Mouse (Mus musculus): ENCODE measurements at regions not wholly inside any gene's neighbourhood (a gene's known extent, or its start where the extent isn't known, plus 50 kb on each side); places are given as distances from the start of the nearest gene placed in this dataset.

DNA sequence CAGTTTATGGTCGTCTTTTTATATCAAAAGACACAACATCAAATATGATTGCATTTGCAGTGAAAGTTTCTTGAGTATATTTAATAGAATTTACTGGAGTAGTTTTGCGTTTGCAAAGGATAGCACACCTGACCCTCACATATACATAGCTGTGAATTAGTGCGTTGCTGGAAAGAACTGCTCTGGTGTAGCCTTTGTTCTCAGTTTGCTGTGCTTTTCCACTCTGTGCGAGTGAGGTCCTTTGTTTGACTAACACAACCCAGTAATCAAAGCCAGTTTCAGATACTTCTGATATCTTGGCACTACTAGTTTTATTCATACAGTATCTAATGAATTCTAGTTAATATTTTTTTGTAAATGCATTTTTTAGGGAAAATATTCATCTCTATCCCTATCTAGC, 84.7 kb downstream of the Trim52 start:
- no peak overlapping the region for H3K4me3 ChIP-seq (ENCODE audit: low read depth, low read length)
- H3K4me1 ChIP-seq (ENCODE audit: control insufficient read depth, insufficient read depth, insufficient read length, low read length), result peaks cover 4% of the 10 kb centered on the region; the same call in 1 of the 2 replicates
- no peak overlapping the region for H3K27ac ChIP-seq (ENCODE audit: insufficient read depth, low read depth, low read length)
- H3K27me3 ChIP-seq (ENCODE audit: control insufficient read depth, insufficient read depth, low read length), result no peaks in the 10 kb centered on the region
- 65% methylated on average over 4 of the region's 4 CpGs for WGBS
- H3K36me3 ChIP-seq (ENCODE audit: control insufficient read depth, insufficient read depth, low read length), result no peaks in the 10 kb centered on the region
- TF ChIP-seq POLR2A (IDR thresholded peaks at IDR 0.05; ENCODE audit: low read depth, low read length) (no peak), CTCF (IDR thresholded peaks at IDR 0.05; ENCODE audit: extremely low read depth, insufficient read length, insufficient replicate concordance, low read depth, low read length) (no peak)

DNA sequence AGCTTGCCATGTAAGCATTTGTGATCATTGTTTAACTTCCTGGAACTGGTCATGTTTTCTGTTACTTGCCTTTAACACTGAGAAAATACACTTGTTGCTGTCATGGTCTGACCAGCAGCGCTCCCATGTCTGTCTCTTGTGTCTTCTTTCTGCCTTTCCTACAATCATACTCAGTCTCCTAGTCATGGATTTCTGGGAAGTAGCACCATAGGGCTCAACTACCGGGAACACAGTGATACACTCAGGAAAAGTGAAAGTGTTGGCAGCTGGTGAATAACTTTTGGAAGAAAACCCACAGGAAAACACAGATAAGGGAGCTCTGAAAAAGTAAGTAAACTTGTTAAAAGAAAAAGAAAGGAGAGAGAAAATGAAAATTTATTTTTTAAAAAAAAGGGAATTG, 87.6 kb downstream of the Trim52 start:
- no peaks in the 10 kb centered on the region for H3K27me3 ChIP-seq (ENCODE audit: control insufficient read depth, insufficient read depth, low read length)
- H3K4me3 ChIP-seq (ENCODE audit: low read depth, low read length), result no peak overlapping the region
- 41% methylated on average over 2 of the region's 2 CpGs for WGBS
- H3K4me1 ChIP-seq (ENCODE audit: control insufficient read depth, insufficient read depth, insufficient read length, low read length), result peaks cover 4% of the 10 kb centered on the region; the same call in 1 of the 2 replicates
- no peak for TF ChIP-seq POLR2A (IDR thresholded peaks at IDR 0.05; ENCODE audit: low read depth, low read length)
- TF ChIP-seq CTCF (IDR thresholded peaks at IDR 0.05; ENCODE audit: extremely low read depth, insufficient read length, insufficient replicate concordance, low read depth, low read length), result no peak
- peak overlapping the region; percentile 59 for H3K27ac ChIP-seq (ENCODE audit: insufficient read depth, low read depth, low read length)
- H3K36me3 ChIP-seq (ENCODE audit: control insufficient read depth, insufficient read depth, low read length), result no peaks in the 10 kb centered on the region

DNA sequence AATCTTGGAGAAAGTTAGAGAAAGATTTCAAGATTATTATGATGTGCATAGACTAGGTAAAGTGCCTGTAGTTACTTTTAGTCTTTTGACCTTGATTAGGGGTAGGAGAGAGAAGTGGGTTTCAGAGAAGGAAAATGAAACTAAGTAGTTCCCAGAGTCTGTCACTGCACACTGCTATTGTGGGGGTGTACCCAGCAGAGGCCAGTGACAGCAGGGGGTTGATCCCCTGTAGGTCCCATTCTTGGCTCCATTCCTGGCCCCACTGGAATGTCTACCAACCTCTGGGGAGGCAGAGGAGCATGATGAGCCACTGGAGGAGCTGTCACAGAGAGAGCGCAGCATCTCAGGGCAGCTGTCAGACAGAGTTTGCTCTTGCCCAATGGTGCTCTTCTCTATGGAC, 88.1 kb downstream of the Trim52 start:
- Histone ChIP-seq H3K4me1 (ENCODE audit: control insufficient read depth, insufficient read depth, insufficient read length, low read length) (peaks cover 4% of the 10 kb centered on the region; the same call in 1 of the 2 replicates), H3K27me3 (ENCODE audit: control insufficient read depth, insufficient read depth, low read length) (no peaks in the 10 kb centered on the region), H3K27ac (ENCODE audit: insufficient read depth, low read depth, low read length) (peak overlapping the region; percentile 32; the same call in 1 of the 2 replicates), H3K36me3 (ENCODE audit: control insufficient read depth, insufficient read depth, low read length) (no peaks in the 10 kb centered on the region), H3K4me3 (ENCODE audit: low read depth, low read length) (no peak overlapping the region)
- WGBS, result 90% methylated on average over 1 of the region's 1 CpGs
- no peak for TF ChIP-seq CTCF (IDR thresholded peaks at IDR 0.05; ENCODE audit: extremely low read depth, insufficient read length, insufficient replicate concordance, low read depth, low read length)
- TF ChIP-seq POLR2A (IDR thresholded peaks at IDR 0.05; ENCODE audit: low read depth, low read length), result no peak

DNA sequence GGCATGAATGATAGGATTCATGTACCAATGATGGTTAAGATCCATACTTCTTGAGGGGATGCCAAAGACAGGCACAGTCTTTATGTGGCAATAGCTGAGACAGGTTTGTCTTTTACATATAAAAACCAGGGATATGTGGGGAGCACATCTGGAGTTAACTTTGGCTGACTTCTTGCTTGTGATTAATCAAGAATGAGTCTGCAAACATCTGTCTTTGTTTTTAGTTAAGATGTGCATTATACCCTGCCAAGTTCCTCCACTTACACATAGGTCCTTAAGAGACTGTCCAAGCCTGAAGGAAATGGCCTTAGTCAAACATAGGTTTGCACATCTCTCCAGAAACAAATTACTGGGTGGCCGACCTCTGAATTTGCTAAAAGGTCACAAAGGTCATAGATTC, 91.8 kb downstream of the Trim52 start:
- TF ChIP-seq POLR2A (IDR thresholded peaks at IDR 0.05; ENCODE audit: low read depth, low read length), result no peak
- no peak for TF ChIP-seq CTCF (IDR thresholded peaks at IDR 0.05; ENCODE audit: extremely low read depth, insufficient read length, insufficient replicate concordance, low read depth, low read length)
- WGBS, result 45% methylated on average over 1 of the region's 1 CpGs
- no peaks in the 10 kb centered on the region for H3K36me3 ChIP-seq (ENCODE audit: control insufficient read depth, insufficient read depth, low read length)
- no peaks in the 10 kb centered on the region for H3K27me3 ChIP-seq (ENCODE audit: control insufficient read depth, insufficient read depth, low read length)
- no peak overlapping the region for H3K27ac ChIP-seq (ENCODE audit: insufficient read depth, low read depth, low read length)
- no peak overlapping the region for H3K4me3 ChIP-seq (ENCODE audit: low read depth, low read length)
- peaks cover 4% of the 10 kb centered on the region; the same call in 1 of the 2 replicates for H3K4me1 ChIP-seq (ENCODE audit: control insufficient read depth, insufficient read depth, insufficient read length, low read length)

GRCm38 (mm10) chr14:106199109-106199508, 93.1 kb downstream of the Trim52 start:
- no peak for TF ChIP-seq CTCF (IDR thresholded peaks at IDR 0.05; ENCODE audit: extremely low read depth, insufficient read length, insufficient replicate concordance, low read depth, low read length)
- no peak for TF ChIP-seq POLR2A (IDR thresholded peaks at IDR 0.05; ENCODE audit: low read depth, low read length)
- Histone ChIP-seq H3K27ac (ENCODE audit: insufficient read depth, low read depth, low read length) (no peak overlapping the region), H3K4me1 (ENCODE audit: control insufficient read depth, insufficient read depth, insufficient read length, low read length) (peaks cover 2% of the 10 kb centered on the region; the same call in 1 of the 2 replicates), H3K36me3 (ENCODE audit: control insufficient read depth, insufficient read depth, low read length) (no peaks in the 10 kb centered on the region), H3K4me3 (ENCODE audit: low read depth, low read length) (no peak overlapping the region), H3K27me3 (ENCODE audit: control insufficient read depth, insufficient read depth, low read length) (no peaks in the 10 kb centered on the region)
- WGBS, result 69% methylated on average over 2 of the region's 2 CpGs

DNA sequence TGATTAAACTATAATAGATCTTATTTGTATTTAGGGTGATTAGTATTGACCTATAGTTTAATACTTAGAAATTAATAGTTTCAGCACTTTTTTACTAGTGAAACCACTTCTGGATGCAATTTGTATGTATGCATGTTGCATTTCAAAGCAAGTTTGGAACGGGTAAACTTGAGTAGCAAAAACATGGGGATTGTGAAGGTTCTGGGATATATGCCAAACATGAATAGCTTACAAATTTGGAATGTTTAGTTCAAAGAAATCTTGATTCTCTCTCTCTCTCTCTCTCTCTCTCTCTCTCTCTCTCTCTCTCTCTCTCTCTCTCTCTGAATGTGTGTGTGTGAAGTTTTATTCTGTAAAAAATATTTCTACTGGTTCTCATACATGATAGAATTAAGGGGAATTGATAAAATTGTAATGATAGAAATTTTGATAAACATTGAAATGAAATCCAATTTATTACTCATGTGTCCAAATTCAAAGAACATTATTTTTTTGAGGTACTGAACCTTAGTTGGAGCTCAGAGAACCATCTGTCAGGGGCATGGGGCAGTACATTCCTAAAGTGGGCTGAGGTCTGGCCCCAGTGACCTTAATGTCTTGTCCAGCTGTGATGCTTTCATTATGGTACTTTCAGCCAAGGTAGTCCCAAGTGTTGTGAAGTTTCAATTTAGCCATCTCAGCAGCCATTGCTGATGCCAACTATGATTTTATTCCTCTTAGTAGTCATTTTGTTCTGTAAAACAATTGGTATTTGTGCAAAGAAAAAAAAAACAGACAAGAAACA, 93.7 kb downstream of the Trim52 start:
- 38% methylated on average over 1 of the region's 1 CpGs for WGBS
- no peak overlapping the region for H3K27ac ChIP-seq (ENCODE audit: insufficient read depth, low read depth, low read length)

GRCm38 (mm10) chr14:106211062-106211461, 105.1 kb downstream of the Trim52 start:
- H3K27ac ChIP-seq (ENCODE audit: insufficient read depth, low read depth, low read length), result no peak overlapping the region
- H3K4me3 ChIP-seq (ENCODE audit: low read depth, low read length), result no peak overlapping the region
- H3K27me3 ChIP-seq (ENCODE audit: control insufficient read depth, insufficient read depth, low read length), result no peaks in the 10 kb centered on the region
- H3K4me1 ChIP-seq (ENCODE audit: control insufficient read depth, insufficient read depth, insufficient read length, low read length), result no peaks in the 10 kb centered on the region
- no peaks in the 10 kb centered on the region for H3K36me3 ChIP-seq (ENCODE audit: control insufficient read depth, insufficient read depth, low read length)
- TF ChIP-seq CTCF (IDR thresholded peaks at IDR 0.05; ENCODE audit: extremely low read depth, insufficient read length, insufficient replicate concordance, low read depth, low read length) (no peak), POLR2A (IDR thresholded peaks at IDR 0.05; ENCODE audit: low read depth, low read length) (no peak)
- WGBS, result 37% methylated on average over 2 of the region's 2 CpGs

More for the DNA sequence above, 93.7 kb downstream of the Trim52 start:
- TF ChIP-seq POLR2A (IDR thresholded peaks at IDR 0.05; ENCODE audit: low read depth, low read length), result no peak
- TF ChIP-seq CTCF (IDR thresholded peaks at IDR 0.05; ENCODE audit: extremely low read depth, insufficient read length, insufficient replicate concordance, low read depth, low read length), result no peak
- Histone ChIP-seq H3K4me1 (ENCODE audit: control insufficient read depth, insufficient read depth, insufficient read length, low read length) (no peaks in the 10 kb centered on the region), H3K27me3 (ENCODE audit: control insufficient read depth, insufficient read depth, low read length) (no peaks in the 10 kb centered on the region), H3K36me3 (ENCODE audit: control insufficient read depth, insufficient read depth, low read length) (no peaks in the 10 kb centered on the region), H3K4me3 (ENCODE audit: low read depth, low read length) (no peak overlapping the region)

All from small intestine, adult 2 months (tissue).